Mouse (Mus musculus) MEL (cell line): Measurements from ENCODE around the gene Thsd1. TPM values are rescaled to one million over a fixed set of nuclear protein-coding genes. Genes with fewer than 3 reads are reported as not detected.

Source experiments
- DNase-seq: peaks from one replicate; pipeline ENCODE4 v3.0.0; 2011; ENCODE audit warnings: low read depth, low spot score
- H3K27ac ChIP-seq: 2 replicates; pipeline ENCODE4 v1.5.1; 2012; ENCODE audit warnings: low read depth, mild to moderate bottlenecking, control low read depth, low read length, moderate library complexity; ENCODE audit not compliant: control insufficient read depth
- H3K27me3 ChIP-seq, 2 experiments: fragments of 150-350 bp in 1 of 2; sonication (generic) in 1 of 2; 2 replicates each; pipeline ENCODE4 v1.6.1; 2012; ENCODE audit warnings: low read length in 2 of 2, mild to moderate bottlenecking in 2 of 2, improper control_type of control experiment in 1 of 2, moderate library complexity in 1 of 2; ENCODE audit not compliant: insufficient read depth in 2 of 2, control insufficient read depth in 1 of 2
- H3K36me3 ChIP-seq, 2 experiments: 2 replicates each; pipeline ENCODE4 v1.6.1; 2012 to 2014; ENCODE audit warnings: low read length in 2 of 2, improper control_type of control experiment in 1 of 2, inconsistent platforms in 1 of 2, mild to moderate bottlenecking in 1 of 2; ENCODE audit not compliant: insufficient read depth in 2 of 2, control insufficient read depth in 1 of 2
- H3K4me1 ChIP-seq, 2 experiments: fragments of 150-350 bp in 1 of 2; sonication (generic) in 1 of 2; 2 replicates each; pipeline ENCODE4 v1.6.1; 2012; ENCODE audit warnings: low read length in 2 of 2, improper control_type of control experiment in 1 of 2, mild to moderate bottlenecking in 1 of 2; ENCODE audit not compliant: insufficient read depth in 2 of 2, control insufficient read depth in 1 of 2
- H3K4me3 ChIP-seq, 2 experiments: fragments of 150-350 bp in 1 of 2; sonication (generic) in 1 of 2; 2 replicates each; pipeline ENCODE4 v1.5.1; 2012; ENCODE audit warnings: low read depth in 2 of 2, low read length in 2 of 2, mild to moderate bottlenecking in 2 of 2, moderate library complexity in 2 of 2, control low read depth in 1 of 2, improper control_type of control experiment in 1 of 2; ENCODE audit not compliant: control insufficient read depth in 1 of 2, insufficient read depth in 1 of 2
- H3K79me2 ChIP-seq: 2 replicates; pipeline ENCODE4 v1.6.1; 2012; ENCODE audit warnings: mild to moderate bottlenecking, low read length, moderate library complexity; ENCODE audit not compliant: control insufficient read depth, poor library complexity, insufficient read depth
- H3K9ac ChIP-seq: 2 replicates; pipeline ENCODE4 v1.6.1; 2012; ENCODE audit warnings: low read depth, mild to moderate bottlenecking, control low read depth, low read length, moderate library complexity; ENCODE audit not compliant: control insufficient read depth, poor library complexity, severe bottlenecking
- H3K9me3 ChIP-seq: fragments of 150-350 bp; sonication (generic); replicated peaks from 2 replicates; pipeline ENCODE4 v1.6.1; 2012; ENCODE audit warnings: mild to moderate bottlenecking, low read length, improper control_type of control experiment, moderate library complexity; ENCODE audit not compliant: insufficient read depth
- CHD1 ChIP-seq: IDR thresholded peaks from 2 replicates; pipeline ENCODE4 v1.6.1; 2012; ENCODE audit warnings: low read depth, mild to moderate bottlenecking, inconsistent platforms, low read length, improper control_type of control experiment
- CHD2 ChIP-seq: IDR thresholded peaks from 2 replicates; pipeline ENCODE4 v1.6.1; 2011; ENCODE audit warnings: low read length, improper control_type of control experiment
- CTCF ChIP-seq, 3 experiments: IDR thresholded peaks in 2 of 3; conservative IDR thresholded peaks in 1 of 3; 2 replicates each; pipeline ENCODE4 v1.5.1; 2011 to 2012; ENCODE audit warnings: low read length in 3 of 3, low read depth in 2 of 3, mild to moderate bottlenecking in 2 of 3, improper control_type of control experiment in 1 of 3, inconsistent platforms in 1 of 3, mixed read lengths in 1 of 3, moderate library complexity in 1 of 3; ENCODE audit not compliant: control insufficient read depth in 1 of 3, insufficient read depth in 1 of 3, poor library complexity in 1 of 3, severe bottlenecking in 1 of 3
- E2F4 ChIP-seq: IDR thresholded peaks from 2 replicates; pipeline ENCODE4 v1.6.1; 2011; ENCODE audit warnings: low read depth, low read length, improper control_type of control experiment, borderline replicate concordance
- ELF1 ChIP-seq: IDR thresholded peaks from 2 replicates; pipeline ENCODE4 v1.6.1; 2014; ENCODE audit warnings: low read depth, mild to moderate bottlenecking, inconsistent platforms, low read length, improper control_type of control experiment, moderate library complexity
- EP300 ChIP-seq, 2 experiments: IDR thresholded peaks; 2 replicates each; pipeline ENCODE4 v1.6.1; 2011; ENCODE audit warnings: improper control_type of control experiment in 2 of 2, low read length in 2 of 2, low read depth in 1 of 2, mild to moderate bottlenecking in 1 of 2
- ETS1 ChIP-seq: IDR thresholded peaks from 2 replicates; pipeline ENCODE4 v1.6.1; 2012; ENCODE audit warnings: low read depth, mild to moderate bottlenecking, inconsistent platforms, low read length, improper control_type of control experiment, moderate library complexity
- GABPA ChIP-seq: IDR thresholded peaks from 2 replicates; pipeline ENCODE4 v1.6.1; 2012; ENCODE audit warnings: low read depth, mild to moderate bottlenecking, inconsistent platforms, low read length, improper control_type of control experiment, moderate library complexity
- GATA1 ChIP-seq: IDR thresholded peaks from 2 replicates; pipeline ENCODE4 v1.6.1; 2011; ENCODE audit warnings: low read depth, low read length, improper control_type of control experiment
- HCFC1 ChIP-seq: IDR thresholded peaks from 2 replicates; pipeline ENCODE4 v1.6.1; 2012; ENCODE audit warnings: low read depth, mild to moderate bottlenecking, inconsistent platforms, low read length, improper control_type of control experiment, moderate library complexity
- JUND ChIP-seq: IDR thresholded peaks from 2 replicates; pipeline ENCODE4 v1.6.1; 2011; ENCODE audit warnings: low read depth, mild to moderate bottlenecking, improper control_type of control experiment, low read length
- KAT2A ChIP-seq: conservative IDR thresholded peaks from 2 replicates; pipeline ENCODE4 v1.6.1; 2012; ENCODE audit warnings: low read depth, low read length, improper control_type of control experiment, inconsistent platforms
- MAX ChIP-seq: IDR thresholded peaks from 2 replicates; pipeline ENCODE4 v1.6.1; 2011; ENCODE audit warnings: low read length, improper control_type of control experiment
- MEF2A ChIP-seq: IDR thresholded peaks from 2 replicates; pipeline ENCODE4 v1.6.1; 2014; ENCODE audit warnings: low read depth, mild to moderate bottlenecking, inconsistent platforms, low read length, improper control_type of control experiment; ENCODE audit not compliant: poor library complexity, insufficient replicate concordance, severe bottlenecking; ENCODE audit errors: extremely low read depth
- MXI1 ChIP-seq: IDR thresholded peaks from 2 replicates; pipeline ENCODE4 v1.6.1; 2011; ENCODE audit warnings: mild to moderate bottlenecking, low read depth, low read length, improper control_type of control experiment
- NELFE ChIP-seq: IDR thresholded peaks from 2 replicates; pipeline ENCODE4 v1.6.1; 2011; ENCODE audit warnings: low read depth, low read length, improper control_type of control experiment
- POLR2A ChIP-seq, 2 experiments: IDR thresholded peaks; 2 replicates each; pipeline ENCODE4 v1.6.1; 2011 to 2012; ENCODE audit warnings: low read length in 2 of 2, mild to moderate bottlenecking in 2 of 2, control low read depth in 1 of 2, improper control_type of control experiment in 1 of 2, low read depth in 1 of 2, moderate library complexity in 1 of 2; ENCODE audit not compliant: control insufficient read depth in 1 of 2, insufficient read depth in 1 of 2, poor library complexity in 1 of 2
- POLR2AphosphoS2 ChIP-seq: IDR thresholded peaks from 2 replicates; pipeline ENCODE4 v1.6.1; 2011; ENCODE audit warnings: low read length, improper control_type of control experiment
- POLR2AphosphoS5 ChIP-seq: IDR thresholded peaks from 2 replicates; pipeline ENCODE4 v1.6.1; 2012; ENCODE audit warnings: low read depth, borderline replicate concordance, mild to moderate bottlenecking, inconsistent platforms, low read length, moderate library complexity, mixed read lengths
- RAD21 ChIP-seq: IDR thresholded peaks from 2 replicates; pipeline ENCODE4 v1.6.1; 2011; ENCODE audit warnings: mild to moderate bottlenecking, low read depth, low read length, improper control_type of control experiment
- RCOR1 ChIP-seq: IDR thresholded peaks from 2 replicates; pipeline ENCODE4 v1.6.1; 2012; ENCODE audit warnings: low read depth, mild to moderate bottlenecking, inconsistent platforms, low read length, improper control_type of control experiment
- SIN3A ChIP-seq: IDR thresholded peaks from 2 replicates; pipeline ENCODE4 v1.6.1; 2012; ENCODE audit warnings: low read length, improper control_type of control experiment, inconsistent platforms
- SMC3 ChIP-seq: IDR thresholded peaks from 2 replicates; pipeline ENCODE4 v1.6.1; 2011; ENCODE audit warnings: low read depth, low read length, improper control_type of control experiment
- TAL1 ChIP-seq: IDR thresholded peaks from 2 replicates; pipeline ENCODE4 v1.6.1; 2012; ENCODE audit warnings: mild to moderate bottlenecking, inconsistent platforms, low read length, moderate library complexity, mixed read lengths
- TBP ChIP-seq: IDR thresholded peaks from 2 replicates; pipeline ENCODE4 v1.8.0; 2011; ENCODE audit warnings: low read depth, low read length, improper control_type of control experiment
- TCF12 ChIP-seq: IDR thresholded peaks from 2 replicates; pipeline ENCODE4 v1.6.1; 2014; ENCODE audit warnings: low read depth, mild to moderate bottlenecking, inconsistent platforms, low read length, improper control_type of control experiment, moderate library complexity
- UBTF ChIP-seq: IDR thresholded peaks from 2 replicates; pipeline ENCODE4 v1.6.1; 2012; ENCODE audit warnings: low read depth, mild to moderate bottlenecking, inconsistent platforms, low read length, improper control_type of control experiment, moderate library complexity, borderline replicate concordance; ENCODE audit not compliant: insufficient read depth
- USF2 ChIP-seq, 2 experiments: IDR thresholded peaks; 2 replicates each; pipeline ENCODE4 v1.6.1; 2011 to 2012; ENCODE audit warnings: improper control_type of control experiment in 2 of 2, low read length in 2 of 2, borderline replicate concordance in 1 of 2, inconsistent platforms in 1 of 2, low read depth in 1 of 2, mild to moderate bottlenecking in 1 of 2; ENCODE audit not compliant: insufficient read depth in 1 of 2
- ZC3H11A ChIP-seq: IDR thresholded peaks from 2 replicates; pipeline ENCODE4 v1.6.1; 2012; ENCODE audit warnings: low read depth, mild to moderate bottlenecking, inconsistent platforms, low read length, improper control_type of control experiment
- ZKSCAN1 ChIP-seq: IDR thresholded peaks from 2 replicates; pipeline ENCODE4 v1.6.1; 2012; ENCODE audit warnings: low read depth, mild to moderate bottlenecking, inconsistent platforms, low read length, improper control_type of control experiment, moderate library complexity
- ZMIZ1 ChIP-seq: IDR thresholded peaks from 2 replicates; pipeline ENCODE4 v1.6.1; 2012; ENCODE audit warnings: low read depth, mild to moderate bottlenecking, inconsistent platforms, low read length, improper control_type of control experiment, moderate library complexity
- polyA plus RNA-seq, 2 experiments: library from polyadenylated mRNA; stranded (reverse) in 1 of 2; unstranded in 1 of 2; fragments of >175 nt in 1 of 2; fragments of >200 nt in 1 of 2; gene quantifications; 2 replicates each; pipeline versions ENCODE4 v1.2.1 to v1.2.4; 2012; ENCODE audit warnings: low replicate concordance in 2 of 2, low read depth in 1 of 2; ENCODE audit not compliant: insufficient read length in 2 of 2, insufficient read depth in 1 of 2, missing spikeins in 1 of 2
- total RNA-seq: library from RNA; depleted of rRNA; stranded (reverse); fragments of 300-350 nt; gene quantifications from 2 replicates; pipeline ENCODE4 v1.2.3, GENCODE M21; 2012

The Thsd1 gene
- total and polyA plus RNA-seq, 3 experiments: 0.10 TPM; not detected in 2

- no peaks in the 10 kb centered on the region for H3K9me3 ChIP-seq
- H3K9ac ChIP-seq: peak within 1 kb of the TSS; percentile 79
- peaks cover 8 to 10% of the 10 kb centered on the region in 2 experiments; a peak in 3 of 4 replicates for H3K4me1 ChIP-seq
- no peaks in the 10 kb centered on the region for H3K27me3 ChIP-seq
- TF ChIP-seq ZC3H11A: no peak
- TF ChIP-seq GATA1: no peak
- TF ChIP-seq E2F4: no peak
- TF ChIP-seq ETS1: no peak
- TF ChIP-seq TCF12: no peak; the same call in 1 of the 2 replicates
- TF ChIP-seq NELFE: peak; percentile 75
- TF ChIP-seq EP300 (IDR thresholded peaks at IDR 0.05; ENCODE audit: low read depth in 1 of 2, low read length in 2 of 2): no peak
- no peak for TF ChIP-seq POLR2AphosphoS2
- TF ChIP-seq JUND: no peak
- TF ChIP-seq UBTF: 0 out of 2 replicates have a peak, but pooled peaks have one; percentile 64
- TF ChIP-seq MEF2A: no peak
- TF ChIP-seq ELF1: no peak
- TF ChIP-seq POLR2AphosphoS5: no peak
- TF ChIP-seq CTCF (IDR thresholded peaks at IDR 0.05 in 2 of 3, conservative IDR thresholded peaks at IDR 0.05 in 1 of 3; ENCODE audit: control insufficient read depth in 1 of 3, insufficient read depth in 1 of 3, low read depth in 2 of 3, low read length in 3 of 3, poor library complexity in 1 of 3, severe bottlenecking in 1 of 3): peak in 2 of 3 experiments; percentile 90 to 100; a peak in 5 of 6 replicates
- peak; percentile 74; the same call in 1 of the 2 replicates for TF ChIP-seq SIN3A
- TF ChIP-seq KAT2A: peak; percentile 2; the same call in 1 of the 2 replicates
- TF ChIP-seq CHD1: no peak
- no peak for TF ChIP-seq ZKSCAN1
- TF ChIP-seq CHD2: no peak
- TF ChIP-seq USF2 (IDR thresholded peaks at IDR 0.05; ENCODE audit: borderline replicate concordance in 1 of 2, insufficient read depth in 1 of 2, low read depth in 1 of 2, low read length in 2 of 2): no peak
- no peak for TF ChIP-seq TAL1
- peak; percentile 27 for TF ChIP-seq HCFC1
- no peak for TF ChIP-seq GABPA
- peak; percentile 56 for TF ChIP-seq RAD21
- TF ChIP-seq RCOR1: no peak
- TF ChIP-seq MXI1: peak; percentile 88; the same call in 1 of the 2 replicates
- TF ChIP-seq MAX: 0 out of 2 replicates have a peak, but pooled peaks have one; percentile 43
- TF ChIP-seq TBP: no peak; the same call in 1 of the 2 replicates
- peak; percentile 43; the same call in 1 of the 2 replicates for TF ChIP-seq ZMIZ1
- peak; percentile 77 for TF ChIP-seq SMC3
- peak; percentile 80 to 89 for TF ChIP-seq POLR2A (IDR thresholded peaks at IDR 0.05; ENCODE audit: control insufficient read depth in 1 of 2, insufficient read depth in 1 of 2, low read depth in 1 of 2, low read length in 2 of 2, poor library complexity in 1 of 2)
- peak within 1 kb of the TSS; percentile 63 for H3K27ac ChIP-seq
- peaks cover 11% of the 10 kb centered on the region for H3K79me2 ChIP-seq
- DNase-seq: peak; percentile 87
- peak within 1 kb of the TSS; percentile 72 to 99 for H3K4me3 ChIP-seq
- H3K36me3 ChIP-seq: peaks cover 0 to 13% of the 10 kb centered on the region in 2 experiments; a peak in 2 of 4 replicates
Measured at GRCm38 (mm10) chr8:22192660-22193431, 34.3 kb upstream of the Thsd1 start, which contains the start of gene Vps36. Gene Vps36 (plus strand): TSS chr8:22192809.
